Mouse (Mus musculus): Measurements from ENCODE around the gene Ogfrl1.

DNA sequence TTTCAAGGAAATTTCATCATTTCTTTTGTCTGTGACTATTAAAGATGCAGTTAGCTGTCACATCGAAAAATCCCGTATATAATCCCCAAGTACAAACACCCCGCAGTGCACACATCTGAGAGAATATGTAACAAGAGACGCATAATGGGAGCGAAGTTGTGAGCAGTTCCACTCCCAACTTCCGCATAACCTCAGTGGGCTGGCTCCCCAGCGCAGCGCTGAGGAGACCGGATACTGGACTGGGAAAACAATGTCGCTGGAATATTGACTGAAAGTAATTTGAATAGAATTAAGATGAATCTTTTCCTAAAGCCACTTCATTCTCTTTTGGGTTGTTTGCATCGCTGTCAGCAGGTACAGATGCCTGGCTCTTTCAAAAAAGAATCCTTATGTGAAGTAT lies 74.3 kb downstream of the Ogfrl1 start:
- TF ChIP-seq CTCF (IDR thresholded peaks at IDR 0.05; ENCODE audit: low read depth) (no peak), EP300 (optimal IDR thresholded peaks at IDR 0.05) (no peak)

Measured in stomach, postnatal 0 days (tissue).